In genomic region chr15:97749841-97750240, GRCm38 (mm10) we compare ENCODE assay signal across 14 mouse cellular contexts. TPM values are rescaled to one million over a fixed set of nuclear protein-coding genes. Genes with fewer than 3 reads are reported as not detected.
DNase-seq lines count a peak whose midpoint lies in the region; ATAC-seq and TF ChIP-seq lines count a peak whose summit lies in the region.
"Had no signal": no experiment of that assay in that cellular context is flagged by ENCODE, and none has a peak within 500 bp of the region (broad histone marks: within the 10 kb centered on the region; RNA-seq: fewer than 3 reads in every experiment).

No protein-coding gene starts in this region.

- no peaks in the 10 kb centered on the region for H3K9me3 ChIP-seq in heart, embryonic 14.5 days (ENCODE audit: control insufficient read depth, low read length)
- H3K9me3 ChIP-seq in midbrain, embryonic 10.5 days (replicated peaks): no peaks in the 10 kb centered on the region
- H3K9me3 ChIP-seq in midbrain, embryonic 16.5 days (replicated peaks; ENCODE audit: control insufficient read depth, low read length, poor library complexity, severe bottlenecking): no peaks in the 10 kb centered on the region
- no peaks in the 10 kb centered on the region for H3K9me3 ChIP-seq in hindbrain, postnatal 0 days (ENCODE audit: low read length)

- H3K9ac ChIP-seq in heart, embryonic 14.5 days (ENCODE audit: low read length): peak overlapping the region; percentile 56
- no peak overlapping the region for H3K9ac ChIP-seq in midbrain, embryonic 16.5 days (ENCODE audit: low read depth, low read length)
- H3K9ac ChIP-seq in hindbrain, postnatal 0 days (replicated peaks; ENCODE audit: low read length): no peak overlapping the region

- peak overlapping the region; percentile 81 to 83; a peak in 3 of 4 replicates for H3K27ac ChIP-seq in heart, embryonic 14.5 days (replicated peaks in 1 of 2; ENCODE audit: control insufficient read depth in 1 of 2, insufficient read depth in 1 of 2, low read depth in 2 of 2, low read length in 2 of 2)
- peak overlapping the region; percentile 63 for H3K27ac ChIP-seq in midbrain, embryonic 10.5 days (replicated peaks)
- H3K27ac ChIP-seq in midbrain, embryonic 16.5 days (ENCODE audit: low read length): no peak overlapping the region
- peak overlapping the region; percentile 66; the same call in 1 of the 2 replicates for H3K27ac ChIP-seq in hindbrain, postnatal 0 days

- H3K36me3 ChIP-seq in heart, embryonic 14.5 days (ENCODE audit: control insufficient read depth, insufficient read depth, low read length): peaks cover 28% of the 10 kb centered on the region
- H3K36me3 ChIP-seq in midbrain, embryonic 10.5 days: no peaks in the 10 kb centered on the region
- no peaks in the 10 kb centered on the region; the same call in 1 of the 2 replicates for H3K36me3 ChIP-seq in midbrain, embryonic 16.5 days (ENCODE audit: control insufficient read depth, insufficient read depth, low read length)
- H3K36me3 ChIP-seq in hindbrain, postnatal 0 days (ENCODE audit: insufficient read depth, low read length): peaks cover 13% of the 10 kb centered on the region; the same call in 1 of the 2 replicates

- peaks cover 56 to 74% of the 10 kb centered on the region in 2 experiments for H3K4me1 ChIP-seq in heart, embryonic 14.5 days (ENCODE audit: control insufficient read depth in 2 of 2, insufficient read depth in 2 of 2, low read length in 2 of 2)
- peaks cover 45% of the 10 kb centered on the region for H3K4me1 ChIP-seq in midbrain, embryonic 10.5 days
- peaks cover 5% of the 10 kb centered on the region; the same call in 1 of the 2 replicates for H3K4me1 ChIP-seq in midbrain, embryonic 16.5 days (ENCODE audit: control insufficient read depth, insufficient read depth, low read length)
- H3K4me1 ChIP-seq in hindbrain, postnatal 0 days (ENCODE audit: insufficient read depth, low read length): peaks cover 15% of the 10 kb centered on the region

- no peak for ATAC-seq in heart, embryonic 14.5 days (ENCODE audit: insufficient number of reproducible peaks, insufficient read depth, low FRiP score, low read depth)
- ATAC-seq in midbrain, embryonic 16.5 days: no peak; the same call in 1 of the 2 replicates
- ATAC-seq in hindbrain, postnatal 0 days: no peak
- ATAC-seq: inflammation-experienced regulatory T-cells, adult 6 months had no signal

- H3K4me3 ChIP-seq in heart, embryonic 14.5 days (ENCODE audit: control insufficient read depth in 1 of 2, insufficient read depth in 1 of 2, low read depth in 1 of 2, low read length in 2 of 2): no peak overlapping the region
- no peak overlapping the region for H3K4me3 ChIP-seq in midbrain, embryonic 10.5 days
- H3K4me3 ChIP-seq in midbrain, embryonic 16.5 days (ENCODE audit: low read depth, low read length): no peak overlapping the region
- no peak overlapping the region for H3K4me3 ChIP-seq in hindbrain, postnatal 0 days (ENCODE audit: low read length)

- H3K27me3 ChIP-seq in heart, embryonic 14.5 days (ENCODE audit: control insufficient read depth, insufficient read depth, low read length): no peaks in the 10 kb centered on the region
- no peaks in the 10 kb centered on the region for H3K27me3 ChIP-seq in midbrain, embryonic 10.5 days (ENCODE audit: low read depth, poor library complexity, severe bottlenecking)
- no peaks in the 10 kb centered on the region for H3K27me3 ChIP-seq in midbrain, embryonic 16.5 days (ENCODE audit: control insufficient read depth, insufficient read depth, low read depth, low read length)
- H3K27me3 ChIP-seq in hindbrain, postnatal 0 days (ENCODE audit: insufficient read depth, low read length): no peaks in the 10 kb centered on the region
- H3K27me3 ChIP-seq: CH12.LX had no signal

- WGBS in heart, embryonic 14.5 days: 82% methylated on average over 13 of the region's 13 CpGs
- WGBS in midbrain, embryonic 10.5 days: 90% methylated on average over 13 of the region's 13 CpGs
- 87% methylated on average over 13 of the region's 13 CpGs for WGBS in midbrain, embryonic 16.5 days
- WGBS in hindbrain, postnatal 0 days: 84% methylated on average over 13 of the region's 13 CpGs

- H3K4me2 ChIP-seq in heart, embryonic 14.5 days (ENCODE audit: low read length): peak overlapping the region; percentile 33
- H3K4me2 ChIP-seq in midbrain, embryonic 16.5 days (ENCODE audit: low read length): no peak overlapping the region
- H3K4me2 ChIP-seq in hindbrain, postnatal 0 days (ENCODE audit: low read depth, low read length): no peak overlapping the region

- no peak for TF ChIP-seq CTCF in hindbrain, postnatal 0 days (IDR thresholded peaks at IDR 0.05; ENCODE audit: low read depth)

- no peak for DNase-seq in heart, adult 18-20 months
- DNase-seq in midbrain, embryonic 10.5 days (ENCODE audit: low spot score): no peak
- DNase-seq in hindbrain, postnatal 0 days (ENCODE audit: low spot score): no peak
- peak; percentile 72 for DNase-seq in thymus, postnatal 25 days
- no peak for DNase-seq in urinary bladder, postnatal 25 days (ENCODE audit: low spot score)
- DNase-seq in c-Kit-positive CD71-positive TER-119-positive erythroid progenitor cells, embryonic 14.5 days (ENCODE audit: low spot score): no peak
- DNase-seq: adrenal gland, postnatal 14 days; kidney, postnatal 4 days; lung, postnatal 10 days; retina, postnatal 1 day had no signal

RNA-seq across cellular contexts. Expression of gene Rapgef3, which starts 17.9 kb away (rescaled TPM):
- polyA plus RNA-seq in heart, embryonic 14.5 days (2014; fragmentation: Nextera tagmentation; extraction: Ambion mirVana): 15.9 and 19.2 TPM in 2 replicates
- 10 to 100 TPM; 21.8 to 23.3 TPM for total RNA-seq in heart, adult 18-20 months (2021)
- polyA plus RNA-seq in midbrain, embryonic 10.5 days (2016; fragmentation: Nextera tagmentation; extraction: Ambion mirVana): 5.3 and 6.0 TPM in 2 replicates
- 19.7 and 21.3 TPM in 2 replicates for polyA plus RNA-seq in midbrain, embryonic 16.5 days (2015; fragmentation: Nextera tagmentation; extraction: Ambion mirVana)
- total RNA-seq in hindbrain, postnatal 0 days (2014; rRNA removed): 26.4 and 41.9 TPM in 2 replicates
- polyA plus RNA-seq in hindbrain, postnatal 0 days (2015; fragmentation: Nextera tagmentation; extraction: Ambion mirVana): 10.3 and 12.2 TPM in 2 replicates
- polyA plus RNA-seq: inflammation-experienced regulatory T-cells, adult 6 months had no signal

RNA-seq across cellular contexts. Expression of gene Endou, which starts 18.7 kb away (rescaled TPM):
- polyA plus RNA-seq in heart, embryonic 14.5 days (2014; fragmentation: Nextera tagmentation; extraction: Ambion mirVana): 0.19 and 0.43 TPM in 2 replicates
- 1 to 10 TPM; 1.3 to 1.8 TPM for total RNA-seq in heart, adult 18-20 months (2021)
- polyA plus RNA-seq in midbrain, embryonic 10.5 days (2016; fragmentation: Nextera tagmentation; extraction: Ambion mirVana): 0.12 and 0.26 TPM in 2 replicates
- polyA plus RNA-seq in midbrain, embryonic 16.5 days (2015; fragmentation: Nextera tagmentation; extraction: Ambion mirVana): 0.14 and 0.23 TPM in 2 replicates
- 0.10 TPM in 1 of 2 replicates, not detected in the other for total RNA-seq in hindbrain, postnatal 0 days (2014; rRNA removed)
- polyA plus RNA-seq in hindbrain, postnatal 0 days (2015; fragmentation: Nextera tagmentation; extraction: Ambion mirVana): 0.44 and 0.49 TPM in 2 replicates
- polyA plus RNA-seq: inflammation-experienced regulatory T-cells, adult 6 months had no signal

RNA-seq across cellular contexts. Expression of gene Slc48a1, which starts 28.5 kb away (rescaled TPM):
- 67.1 and 69.6 TPM in 2 replicates for polyA plus RNA-seq in heart, embryonic 14.5 days (2014; fragmentation: Nextera tagmentation; extraction: Ambion mirVana)
- total RNA-seq in heart, adult 18-20 months (2021): 10 to 100 TPM; 57.9 to 69.7 TPM
- polyA plus RNA-seq in midbrain, embryonic 10.5 days (2016; fragmentation: Nextera tagmentation; extraction: Ambion mirVana): 30.5 and 36.3 TPM in 2 replicates
- polyA plus RNA-seq in midbrain, embryonic 16.5 days (2015; fragmentation: Nextera tagmentation; extraction: Ambion mirVana): 92.1 and 100 TPM in 2 replicates
- total RNA-seq in hindbrain, postnatal 0 days (2014; rRNA removed): 84.4 and 89.3 TPM in 2 replicates
- polyA plus RNA-seq in hindbrain, postnatal 0 days (2015; fragmentation: Nextera tagmentation; extraction: Ambion mirVana): 140 and 152 TPM in 2 replicates

RNA-seq across cellular contexts. Expression of gene Rpap3, which starts 44.2 kb away (rescaled TPM):
- 24.2 and 24.7 TPM in 2 replicates for polyA plus RNA-seq in heart, embryonic 14.5 days (2014; fragmentation: Nextera tagmentation; extraction: Ambion mirVana)
- 10 to 100 TPM; 14.5 to 15.7 TPM for total RNA-seq in heart, adult 18-20 months (2021)
- polyA plus RNA-seq in midbrain, embryonic 10.5 days (2016; fragmentation: Nextera tagmentation; extraction: Ambion mirVana): 40.4 and 41.7 TPM in 2 replicates
- 37.3 and 41.9 TPM in 2 replicates for polyA plus RNA-seq in midbrain, embryonic 16.5 days (2015; fragmentation: Nextera tagmentation; extraction: Ambion mirVana)
- total RNA-seq in hindbrain, postnatal 0 days (2014; rRNA removed): 14.1 and 19.2 TPM in 2 replicates
- polyA plus RNA-seq in hindbrain, postnatal 0 days (2015; fragmentation: Nextera tagmentation; extraction: Ambion mirVana): 38.1 and 41.6 TPM in 2 replicates
